ENCODE assay signal across 7 mouse cellular contexts in genomic region chr13:105377038-105377437, GRCm38 (mm10).
DNase-seq lines count a peak whose midpoint lies in the region; ATAC-seq lines count a peak whose summit lies in the region.

No protein-coding gene starts in this region.

- H3K4me2 ChIP-seq in limb, embryonic 11.5 days (ENCODE audit: low read depth, severe bottlenecking) = no peak overlapping the region
- H3K4me2 ChIP-seq in midbrain, embryonic 14.5 days (ENCODE audit: low read length) = no peak overlapping the region

- H3K4me3 ChIP-seq in limb, embryonic 11.5 days (ENCODE audit: low read depth, low read length) = no peak overlapping the region
- H3K4me3 ChIP-seq in midbrain, embryonic 14.5 days (replicated peaks; ENCODE audit: low read depth, low read length) = no peak overlapping the region

- peak; percentile 81 for DNase-seq in adrenal gland, adult 2 months
- peak; percentile 78 for DNase-seq in embryo, embryonic 10.5 days (ENCODE audit: low spot score)
- DNase-seq in heart, adult 18-20 months = peak; percentile 40 to 60
- DNase-seq in kidney, adult 9 months = peak; percentile 63
- DNase-seq in limb, embryonic 11.5 days (ENCODE audit: low spot score) = peak; percentile 69
- peak; percentile 80 for DNase-seq in midbrain, embryonic 14.5 days
- peak; percentile 16 to 65 for DNase-seq in spleen, postnatal 10 days (ENCODE audit: low spot score in 2 of 2)

- no peaks in the 10 kb centered on the region for H3K27me3 ChIP-seq in limb, embryonic 11.5 days (ENCODE audit: control insufficient read depth, insufficient read depth, low read length)
- H3K27me3 ChIP-seq in midbrain, embryonic 14.5 days (ENCODE audit: control insufficient read depth, insufficient read depth, low read length) = no peaks in the 10 kb centered on the region

- peak; percentile 80; the same call in 1 of the 2 replicates for ATAC-seq in limb, embryonic 11.5 days (ENCODE audit: insufficient number of reproducible peaks, low FRiP score, low TSS enrichment, low read depth)
- ATAC-seq in midbrain, embryonic 14.5 days (ENCODE audit: low FRiP score, low TSS enrichment) = peak; percentile 84

- no peak overlapping the region for H3K27ac ChIP-seq in limb, embryonic 11.5 days (replicated peaks; ENCODE audit: low read depth, low read length)
- H3K27ac ChIP-seq in midbrain, embryonic 14.5 days (replicated peaks; ENCODE audit: low read depth, low read length) = no peak overlapping the region

- H3K4me1 ChIP-seq in limb, embryonic 11.5 days (ENCODE audit: control insufficient read depth, insufficient read depth, low read length) = no peaks in the 10 kb centered on the region
- H3K4me1 ChIP-seq in midbrain, embryonic 14.5 days (ENCODE audit: control insufficient read depth, insufficient read depth, low read length) = no peaks in the 10 kb centered on the region

- no peaks in the 10 kb centered on the region for H3K9me3 ChIP-seq in limb, embryonic 11.5 days (ENCODE audit: control insufficient read depth, low read length)
- H3K9me3 ChIP-seq in midbrain, embryonic 14.5 days (ENCODE audit: control insufficient read depth, low read length) = no peaks in the 10 kb centered on the region

- no peaks in the 10 kb centered on the region for H3K36me3 ChIP-seq in limb, embryonic 11.5 days (ENCODE audit: control insufficient read depth, insufficient read depth, low read length)
- H3K36me3 ChIP-seq in midbrain, embryonic 14.5 days (ENCODE audit: control insufficient read depth, insufficient read depth, low read length) = no peaks in the 10 kb centered on the region

- 29% methylated on average over 2 of the region's 2 CpGs for WGBS in limb, embryonic 11.5 days
- WGBS in midbrain, embryonic 14.5 days = 17% methylated on average over 2 of the region's 2 CpGs

- no peak overlapping the region for H3K9ac ChIP-seq in limb, embryonic 11.5 days (ENCODE audit: low read length)
- no peak overlapping the region for H3K9ac ChIP-seq in midbrain, embryonic 14.5 days (replicated peaks; ENCODE audit: low read length)
